Mouse (Mus musculus): ENCODE measurements around the gene Sergef.
"Not testable (repeated sequence)": the region's sequence is repeated elsewhere in the genome, so short reads cannot be mapped to it uniquely, and the experiment has no call there.

Gene Sergef

DNA sequence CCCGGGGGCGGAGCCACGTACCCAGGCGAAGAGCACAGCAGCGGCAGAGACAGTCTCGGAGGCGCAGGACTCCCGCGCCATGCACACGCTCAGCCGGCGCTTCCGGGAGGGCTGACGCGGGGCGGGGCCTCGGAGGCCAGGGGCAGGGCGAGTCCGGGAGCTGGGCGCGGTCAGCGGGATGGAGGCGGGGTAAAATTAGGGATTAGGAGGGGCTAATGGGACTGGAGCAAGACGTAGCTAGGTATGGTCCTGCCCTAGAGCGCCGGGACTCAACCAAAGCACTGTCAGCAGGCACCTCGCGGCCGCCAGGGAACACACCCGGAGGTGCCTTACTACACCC is at the start of gene Sergef:
Gene Sergef (minus strand): TSS at position 116 of the 340 bp plus-strand sequence.
- DNase-seq (ENCODE audit: low spot score) = peak; percentile 93

- no peak for DNase-seq (ENCODE audit: low spot score)
These were observed 47.2 kb upstream of the Sergef start for GRCm38 (mm10) chr7:46686827-46687226.

DNA sequence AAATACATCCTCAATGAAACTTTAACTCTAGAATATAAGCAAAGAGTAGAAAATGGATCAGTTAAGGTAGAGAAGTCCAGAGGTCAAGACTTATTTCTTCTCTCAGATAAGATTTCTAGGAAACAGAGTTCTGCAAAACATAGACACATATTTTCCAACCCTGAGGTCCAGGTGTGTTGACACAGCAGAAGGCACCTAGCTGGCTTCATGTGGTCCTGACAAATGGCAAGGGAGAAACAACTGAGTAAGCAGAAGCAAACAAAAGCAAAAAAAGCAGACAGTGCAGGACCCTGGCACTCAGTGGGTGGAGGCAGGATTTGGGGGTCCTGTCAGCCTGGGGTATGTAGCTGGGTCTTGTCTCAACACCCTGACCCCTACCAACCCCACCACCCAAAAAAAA is 41.1 kb upstream of the Sergef start:
- no peak for DNase-seq (ENCODE audit: low spot score)

- DNase-seq (ENCODE audit: low spot score) = not testable (repeated sequence)
These were observed 39.4 kb upstream of the Sergef start for GRCm38 (mm10) chr7:46679044-46679443.

DNA sequence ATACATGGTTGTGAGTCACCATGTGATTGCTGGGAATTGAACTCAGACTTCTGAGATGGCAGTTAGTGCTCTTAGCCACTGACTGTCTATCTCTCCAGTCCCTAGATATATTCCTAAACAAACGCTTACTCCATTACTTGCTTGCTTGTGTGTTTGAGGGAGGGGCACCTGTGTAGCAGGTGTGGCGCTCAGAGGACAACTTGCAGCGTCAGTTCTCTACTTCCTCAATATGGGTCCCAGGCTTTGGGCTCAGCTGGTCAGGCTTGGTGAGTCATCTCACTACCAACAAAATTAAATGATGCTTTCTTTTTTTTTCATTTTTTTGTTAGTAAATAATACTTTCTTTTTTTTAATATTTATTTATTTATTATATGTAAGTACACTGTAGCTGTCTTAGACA is 38.8 kb upstream of the Sergef start:
- no peak for DNase-seq (ENCODE audit: low spot score)

DNA sequence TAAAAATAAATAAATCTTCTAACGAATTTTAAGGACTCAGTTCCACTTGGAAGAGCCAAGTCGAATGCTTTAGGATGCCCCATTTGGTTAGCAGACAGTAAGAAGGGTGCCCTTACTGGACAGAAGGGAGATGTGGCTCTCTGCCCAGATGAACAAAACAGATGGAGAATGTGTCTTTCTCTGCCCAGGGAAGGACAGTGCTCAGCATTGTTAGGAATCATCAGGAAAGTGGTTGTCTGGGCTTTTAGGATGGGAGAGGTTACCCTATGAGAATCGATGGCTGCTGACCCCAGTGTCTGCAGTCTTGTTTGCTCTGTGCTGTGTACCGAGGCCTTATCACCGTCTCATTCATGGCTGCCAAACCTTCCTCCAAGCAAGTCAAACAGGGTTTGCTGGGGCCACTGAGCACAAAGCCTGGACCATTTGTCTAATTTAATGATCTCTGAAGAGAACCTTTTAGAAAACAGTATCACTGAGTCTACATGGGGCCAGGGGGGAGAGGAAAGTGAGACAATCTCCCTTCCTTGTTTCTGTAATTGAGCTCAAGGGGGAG is 37.3 kb upstream of the Sergef start:
- no peak for DNase-seq (ENCODE audit: low spot score)

GRCm38 (mm10) chr7:46675886-46676285 is 36.3 kb upstream of the Sergef start:
- no peak for DNase-seq (ENCODE audit: low spot score)

- no peak for DNase-seq (ENCODE audit: low spot score)
These were observed 35.5 kb upstream of the Sergef start for GRCm38 (mm10) chr7:46675061-46675460.

DNA sequence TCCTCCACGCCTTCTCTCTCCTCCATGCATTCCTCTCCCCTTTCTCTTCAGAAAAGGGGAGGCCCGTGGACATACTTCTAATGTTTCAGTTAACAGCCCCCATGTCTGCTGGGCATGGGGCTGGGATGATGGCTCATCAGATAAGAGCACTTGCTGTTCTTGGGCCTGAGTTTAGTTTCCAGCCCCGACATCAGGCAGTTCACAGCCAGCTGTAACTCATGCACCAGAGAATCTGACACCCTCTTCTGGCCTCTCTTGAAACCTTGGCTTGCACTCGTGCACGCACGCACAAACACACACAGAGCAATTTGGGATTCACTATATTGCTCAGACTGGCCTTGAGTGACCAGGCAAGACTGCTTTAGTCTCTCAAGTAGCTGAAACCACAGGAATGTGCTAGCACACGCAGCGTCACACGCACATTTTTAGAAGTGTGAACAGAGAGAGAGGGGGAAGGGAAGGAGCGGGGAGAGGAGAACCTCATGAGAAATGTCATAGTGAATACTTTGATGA is 32.6 kb upstream of the Sergef start, which contains the start of gene Tph1:
Gene Tph1 (minus strand): TSS at position 378 of the 513 bp plus-strand sequence.
- DNase-seq (ENCODE audit: low spot score) = no peak

DNA sequence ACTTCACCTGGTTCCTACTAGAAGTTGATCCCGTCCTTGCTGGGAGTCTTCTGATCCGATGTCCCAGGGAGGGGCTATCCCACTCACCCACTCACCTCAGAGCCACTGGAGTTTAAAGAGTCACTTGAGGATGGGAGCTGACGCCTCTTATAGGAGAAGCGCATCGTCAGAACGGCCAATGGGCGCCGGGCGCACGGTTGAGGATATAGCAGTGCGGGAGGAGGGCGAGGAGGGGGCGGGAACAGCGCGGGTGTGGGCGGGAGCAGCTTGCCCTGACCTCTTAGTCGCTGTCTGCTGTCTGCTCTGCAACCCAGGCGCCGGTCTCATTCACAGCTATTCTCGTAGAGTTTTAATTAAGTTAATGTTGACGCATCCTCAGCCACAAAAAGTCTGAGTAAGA is 27.6 kb upstream of the Sergef start:
- DNase-seq (ENCODE audit: low spot score) = no peak

- DNase-seq (ENCODE audit: low spot score) = no peak
These were observed 25.6 kb upstream of the Sergef start for GRCm38 (mm10) chr7:46665236-46665635.

- DNase-seq (ENCODE audit: low spot score) = no peak
These were observed 22.0 kb upstream of the Sergef start for GRCm38 (mm10) chr7:46661591-46662090.

- no peak for DNase-seq (ENCODE audit: low spot score)
These were observed 12.7 kb upstream of the Sergef start for GRCm38 (mm10) chr7:46652279-46652678.

GRCm38 (mm10) chr7:46650231-46650630 is 10.6 kb upstream of the Sergef start:
- not testable (repeated sequence) for DNase-seq (ENCODE audit: low spot score)

- DNase-seq (ENCODE audit: low spot score) = no peak
These were observed 9.0 kb upstream of the Sergef start for GRCm38 (mm10) chr7:46648431-46649140.

DNA sequence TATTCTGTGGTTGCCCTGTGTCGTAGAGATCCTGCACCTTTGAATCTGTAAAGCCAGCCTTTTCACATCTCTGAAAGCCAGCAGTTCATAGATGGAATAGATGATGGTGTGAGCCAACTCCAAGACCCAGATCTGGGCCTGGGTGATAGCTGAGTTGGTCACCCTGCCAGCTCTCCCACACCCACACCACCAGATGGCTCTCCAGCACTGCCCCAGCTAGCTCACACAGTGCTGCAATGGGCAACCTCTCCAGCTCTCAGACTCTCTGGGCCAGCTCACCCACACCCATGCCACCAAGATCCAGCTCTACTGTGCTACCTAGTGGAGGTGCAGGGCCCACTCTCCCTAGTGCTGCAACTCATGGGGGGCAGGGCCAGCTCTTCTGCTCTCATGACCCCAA is 3.6 kb upstream of the Sergef start:
- DNase-seq (ENCODE audit: low spot score) = no peak

- DNase-seq (ENCODE audit: low spot score) = no peak
These were observed 455 bp upstream of the Sergef start for GRCm38 (mm10) chr7:46640062-46640461.

GRCm38 (mm10) chr7:46638889-46639691 is 517 bp downstream of the Sergef start:
- no peak for DNase-seq (ENCODE audit: low spot score)

DNA sequence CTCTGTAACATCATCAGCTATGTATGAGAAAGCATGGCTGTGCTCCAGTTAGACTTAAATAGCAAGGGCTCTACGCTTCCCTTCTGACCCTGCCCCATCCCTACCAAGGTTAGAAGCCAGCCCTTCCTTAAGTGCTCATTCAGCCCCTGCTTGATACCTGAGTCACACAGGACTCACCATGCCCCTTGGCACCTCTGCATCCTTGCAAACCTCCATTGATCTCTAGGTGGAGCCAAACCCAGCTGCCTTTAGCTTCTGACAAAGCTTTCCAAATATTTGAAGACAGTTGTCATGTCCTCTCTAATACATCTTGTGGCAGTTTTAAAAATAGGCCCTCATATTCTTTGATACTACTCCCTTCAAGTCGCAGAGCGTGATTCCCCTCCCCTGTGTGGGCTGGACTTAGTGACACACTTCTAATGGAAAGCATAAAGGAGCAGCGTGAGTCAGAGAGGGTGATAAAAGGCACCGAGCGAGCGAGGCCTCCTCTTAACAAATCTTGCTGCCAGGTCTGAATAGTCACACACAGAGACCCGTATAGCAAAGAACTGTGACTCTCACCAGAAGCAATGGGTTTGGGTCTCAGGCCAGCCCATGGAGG is 11.1 kb downstream of the Sergef start:
- DNase-seq (ENCODE audit: low spot score) = no peak

DNA sequence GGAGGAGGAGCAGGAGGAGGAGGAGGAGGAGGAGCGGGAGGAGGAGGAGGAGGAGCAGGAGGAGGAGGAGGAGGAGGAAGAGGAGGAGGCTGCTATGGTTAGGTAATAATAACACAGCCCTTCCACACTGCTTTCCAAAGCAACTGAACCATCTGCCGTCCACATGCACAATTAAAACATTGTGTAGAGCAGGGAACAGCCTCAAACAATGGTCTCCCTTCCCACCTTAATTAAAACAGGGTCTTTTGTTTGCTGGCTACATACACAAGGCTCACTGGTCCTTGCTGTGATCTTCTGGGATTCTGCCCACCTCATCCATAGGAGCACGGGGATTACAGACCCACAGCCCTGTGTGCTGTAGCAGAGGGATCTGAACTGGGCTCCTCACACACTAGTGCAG is 15.6 kb downstream of the Sergef start:
- DNase-seq (ENCODE audit: low spot score) = no peak

DNA sequence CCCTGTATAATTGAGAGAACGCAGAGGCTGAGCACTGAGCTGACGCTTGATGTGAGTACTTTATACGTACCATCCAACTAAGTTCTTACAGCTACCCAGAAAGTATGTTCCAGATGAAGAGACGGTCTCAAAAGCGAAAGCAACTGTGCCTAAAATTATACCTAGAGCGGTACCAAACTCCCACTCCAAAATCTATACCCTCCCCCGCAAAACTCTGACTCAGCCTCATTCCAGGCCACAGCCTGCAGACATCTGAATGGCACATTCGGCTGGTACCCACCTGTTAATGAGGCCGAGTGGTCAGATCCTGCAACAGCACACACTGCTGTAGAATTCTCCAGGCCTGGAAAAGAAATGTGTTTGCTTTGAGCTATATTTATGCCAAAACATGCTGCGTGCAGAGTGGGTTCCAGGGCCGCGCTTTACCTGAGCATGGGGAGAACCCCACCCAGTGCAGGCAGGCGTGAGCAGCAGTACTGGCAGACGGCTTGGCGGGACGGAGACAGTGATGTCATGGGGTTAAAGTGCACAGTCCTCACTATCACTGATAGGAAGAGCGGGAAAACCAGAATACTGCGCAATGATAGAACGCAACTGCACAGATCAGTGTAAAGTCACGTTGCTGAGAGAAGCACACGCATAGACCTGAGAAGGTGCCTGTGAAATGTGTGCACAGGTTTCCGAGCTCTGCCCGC is 21.0 kb downstream of the Sergef start:
- no peak for DNase-seq (ENCODE audit: low spot score)

Data from lung, postnatal 25 days (tissue).